Mouse (Mus musculus) midbrain, embryonic 13.5 days (tissue): ENCODE data around the gene Gm10271. TPM values are rescaled to one million over a fixed set of nuclear protein-coding genes. Genes with fewer than 3 reads are reported as not detected.

Experiments
- ATAC-seq: fragments of 200-750 bp; cut with Nextera tagmentation; 2 replicates; pipeline ENCODE4 v1.8.0; 2017; ENCODE audit warnings: mild to moderate bottlenecking, moderate TSS enrichment, moderate library complexity
- H3K27ac ChIP-seq: fragments of 300-500 bp; sonication (generic); 2 replicates; pipeline ENCODE4 v1.5.1; 2015; ENCODE audit warnings: inconsistent platforms, mild to moderate bottlenecking, moderate library complexity
- H3K27me3 ChIP-seq: fragments of 300-500 bp; sonication (generic); 2 replicates; pipeline ENCODE4 v1.6.1; 2015; ENCODE audit warnings: mild to moderate bottlenecking, inconsistent platforms
- H3K36me3 ChIP-seq: fragments of 300-500 bp; sonication (generic); 2 replicates; pipeline ENCODE4 v1.6.1; 2015; ENCODE audit warnings: mild to moderate bottlenecking, inconsistent platforms
- H3K4me1 ChIP-seq: fragments of 300-500 bp; sonication (generic); replicated peaks from 2 replicates; pipeline ENCODE4 v1.6.1; 2015; ENCODE audit warnings: inconsistent platforms
- H3K4me2 ChIP-seq: fragments of 300-500 bp; sonication (generic); replicated peaks from 2 replicates; pipeline ENCODE4 v1.6.1; 2015; ENCODE audit warnings: moderate library complexity, mild to moderate bottlenecking, inconsistent platforms
- H3K4me3 ChIP-seq: fragments of 300-500 bp; sonication (generic); replicated peaks from 2 replicates; pipeline ENCODE4 v1.5.1; 2015; ENCODE audit warnings: mild to moderate bottlenecking, inconsistent platforms
- H3K9ac ChIP-seq: fragments of 300-500 bp; sonication (generic); replicated peaks from 2 replicates; pipeline ENCODE4 v1.6.1; 2015; ENCODE audit warnings: mild to moderate bottlenecking, inconsistent platforms
- H3K9me3 ChIP-seq: fragments of 300-500 bp; sonication (generic); 2 replicates; pipeline ENCODE4 v1.6.1; 2016; ENCODE audit warnings: mild to moderate bottlenecking, inconsistent platforms
- WGBS: fragments of 180-500 bp; shearing (Covaris S2); methylation state at CpG from one replicate; pipeline ENCODE4 v1.1.7; 2015; 5-methylcytosine and 5-hydroxymethylcytosine counted together
- polyA plus RNA-seq: library from polyadenylated mRNA; unstranded; fragments of >200 nt; fragmentation: Nextera tagmentation; extraction: Ambion mirVana; gene quantifications from 2 replicates; pipeline ENCODE4 v1.2.1, GENCODE M21; 2015

Gene Gm10271
- polyA plus RNA-seq, 1 experiment from 2014 or later, result not detected

DNA sequence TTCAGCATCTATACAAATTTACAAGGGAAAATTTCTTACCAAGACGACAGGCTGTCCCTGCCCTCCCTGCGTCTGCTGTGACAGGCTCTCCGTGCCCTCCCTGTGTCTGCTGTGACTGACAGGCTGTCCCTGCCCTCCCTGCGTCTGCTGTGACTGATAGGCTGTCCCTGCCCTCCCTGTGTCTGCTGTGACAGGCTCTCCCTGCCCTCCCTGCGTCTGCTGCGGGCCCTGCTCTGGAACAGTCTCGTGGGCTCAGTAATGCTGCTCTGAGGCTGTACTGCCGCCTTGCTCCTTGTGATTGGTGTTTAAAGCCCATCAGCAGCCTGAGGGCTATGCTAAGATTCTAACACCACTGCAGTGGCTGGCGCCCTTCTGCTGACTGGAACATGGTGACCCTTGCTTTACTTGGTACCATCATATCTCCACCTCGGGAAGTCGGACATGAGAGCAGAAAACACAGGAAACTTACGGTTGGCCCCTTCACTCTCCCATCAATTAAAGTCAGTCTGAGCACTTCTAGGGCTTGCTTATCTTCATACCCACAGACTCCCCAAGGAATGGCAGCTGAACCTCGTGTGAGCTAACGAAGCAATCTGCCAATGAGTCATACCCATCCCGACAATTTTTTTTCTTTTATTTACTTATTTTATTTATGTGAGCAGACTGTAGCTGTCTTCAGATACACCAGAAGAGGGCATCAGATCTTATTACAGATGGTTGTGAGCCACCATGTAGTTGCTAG, 63.3 kb downstream of the Gm10271 start:
- H3K4me3 ChIP-seq, result no peak overlapping the region
- no peaks in the 10 kb centered on the region for H3K9me3 ChIP-seq
- H3K27ac ChIP-seq, result no peak overlapping the region
- ATAC-seq, result no peak
- H3K4me2 ChIP-seq, result no peak overlapping the region
- no peak overlapping the region for H3K9ac ChIP-seq
- H3K27me3 ChIP-seq, result no peaks in the 10 kb centered on the region
- peaks cover 92% of the 10 kb centered on the region for H3K36me3 ChIP-seq
- 81% methylated on average over 15 of the region's 15 CpGs for WGBS
- no peaks in the 10 kb centered on the region for H3K4me1 ChIP-seq

Other genes starting within 250 kb of the Gm10271 start
- gene Myrfl, start 75.7 kb downstream of the Gm10271 start, polyA plus RNA-seq, result 0.12 TPM in 1 of 2 replicates, not detected in the other
- gene Rab3ip, start 21.8 kb downstream of the Gm10271 start, polyA plus RNA-seq, result 43.9 and 44.2 TPM in 2 replicates
- 0.09 and 0.15 TPM in 2 replicates for gene Best3, start 13.7 kb upstream of the Gm10271 start, polyA plus RNA-seq
- gene Lrrc10, start 72.7 kb upstream of the Gm10271 start, polyA plus RNA-seq, result not detected in 2 replicates
- gene Cct2, start 91.2 kb upstream of the Gm10271 start, polyA plus RNA-seq, result 280 and 281 TPM in 2 replicates
- gene Frs2, start 175.9 kb upstream of the Gm10271 start, polyA plus RNA-seq, result 19.0 and 22.2 TPM in 2 replicates